Mouse (Mus musculus) heart, embryonic 15.5 days (tissue): ENCODE measurements around the gene 4930470P17Rik. TPM values are rescaled to one million over a fixed set of nuclear protein-coding genes. Genes with fewer than 3 reads are reported as not detected.

ENCODE experiments used
- ATAC-seq: fragments of 200-750 bp; cut with Nextera tagmentation; replicated peaks from 2 replicates; pipeline ENCODE4 v1.8.0; 2017; ENCODE audit warnings: low read depth, moderate TSS enrichment; ENCODE audit not compliant: insufficient number of reproducible peaks, insufficient read depth, low FRiP score
- H3K27ac ChIP-seq: fragments of 300-500 bp; sonication (generic); 2 replicates; pipeline ENCODE4 v1.5.1; 2015; ENCODE audit warnings: mild to moderate bottlenecking, inconsistent platforms
- H3K27me3 ChIP-seq: fragments of 300-500 bp; sonication (generic); 2 replicates; pipeline ENCODE4 v1.6.1; 2015; ENCODE audit warnings: inconsistent platforms
- H3K36me3 ChIP-seq: fragments of 300-500 bp; sonication (generic); 2 replicates; pipeline ENCODE4 v1.6.1; 2015; ENCODE audit warnings: mild to moderate bottlenecking, inconsistent platforms
- H3K4me1 ChIP-seq: fragments of 300-500 bp; sonication (generic); replicated peaks from 2 replicates; pipeline ENCODE4 v1.6.1; 2015; ENCODE audit warnings: inconsistent platforms
- H3K4me2 ChIP-seq: fragments of 300-500 bp; sonication (generic); 2 replicates; pipeline ENCODE4 v1.6.1; 2015; ENCODE audit warnings: inconsistent platforms, mild to moderate bottlenecking, moderate library complexity
- H3K4me3 ChIP-seq: fragments of 300-500 bp; sonication (generic); 2 replicates; pipeline ENCODE4 v1.5.1; 2015; ENCODE audit warnings: mild to moderate bottlenecking, inconsistent platforms
- H3K9ac ChIP-seq: fragments of 300-500 bp; sonication (generic); 2 replicates; pipeline ENCODE4 v1.6.1; 2015; ENCODE audit warnings: mild to moderate bottlenecking, inconsistent platforms
- H3K9me3 ChIP-seq: fragments of 300-500 bp; sonication (generic); replicated peaks from 2 replicates; pipeline ENCODE4 v1.6.1; 2016; ENCODE audit warnings: inconsistent platforms
- WGBS: fragments of 180-500 bp; shearing (Covaris S2); methylation state at CpG from one replicate; pipeline ENCODE4 v1.1.7; 2015; ENCODE audit warnings: mixed read lengths; 5-methylcytosine and 5-hydroxymethylcytosine counted together
- polyA plus RNA-seq: library from polyadenylated mRNA; unstranded; fragments of >200 nt; fragmentation: Nextera tagmentation; extraction: Ambion mirVana; gene quantifications from 2 replicates; pipeline ENCODE4 v1.2.1, GENCODE M21; 2015

The 4930470P17Rik gene
- polyA plus RNA-seq, 1 experiment from 2014 or later = not detected

DNA sequence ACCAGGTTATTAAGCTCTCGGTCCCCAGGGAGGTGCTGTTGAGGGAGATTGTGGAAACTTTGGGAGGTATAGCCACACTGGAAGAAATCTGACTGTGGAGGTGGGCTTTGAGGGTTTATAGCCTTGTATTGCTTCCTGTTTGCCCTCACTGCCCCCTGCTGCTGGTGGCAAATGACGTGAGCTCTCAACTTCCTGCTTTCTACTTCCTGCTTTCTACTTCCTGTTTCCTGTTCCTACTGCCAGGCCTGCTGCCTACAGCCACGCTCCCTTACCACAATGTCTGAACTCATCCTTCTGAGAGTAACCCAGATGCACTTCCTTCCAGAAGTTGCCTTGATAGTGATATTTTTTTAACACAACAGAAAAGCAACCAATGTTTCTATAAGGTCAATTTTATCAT lies 24.3 kb downstream of the 4930470P17Rik start:
- no peaks in the 10 kb centered on the region for H3K36me3 ChIP-seq
- H3K4me2 ChIP-seq = no peak overlapping the region
- 65% methylated on average over 3 of the region's 3 CpGs for WGBS
- no peak overlapping the region for H3K4me3 ChIP-seq
- H3K9me3 ChIP-seq = no peaks in the 10 kb centered on the region
- no peak for ATAC-seq
- H3K27me3 ChIP-seq = no peaks in the 10 kb centered on the region
- no peaks in the 10 kb centered on the region for H3K4me1 ChIP-seq
- H3K9ac ChIP-seq = no peak overlapping the region
- no peak overlapping the region for H3K27ac ChIP-seq

DNA sequence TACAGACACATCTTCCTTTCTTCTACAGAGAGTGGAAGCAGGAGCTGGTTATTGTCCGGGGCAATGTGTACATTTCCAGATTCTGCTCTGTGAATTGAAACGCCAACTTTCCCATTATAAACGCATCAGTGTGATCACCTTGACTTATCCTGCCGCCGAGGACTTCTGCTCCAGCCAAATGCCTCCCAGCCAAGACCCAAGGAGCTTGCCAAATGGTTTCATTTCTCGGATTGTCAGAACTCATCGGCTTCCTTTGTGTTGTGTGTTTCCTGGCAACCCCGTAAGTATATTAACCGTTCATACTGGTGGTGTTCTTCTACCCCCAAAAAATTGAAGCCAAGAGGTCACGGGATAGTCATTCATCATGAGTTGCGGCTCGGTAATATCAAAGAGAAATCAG lies 25.7 kb downstream of the 4930470P17Rik start:
- 65% methylated on average over 12 of the region's 12 CpGs for WGBS
- ATAC-seq = no peak

DNA sequence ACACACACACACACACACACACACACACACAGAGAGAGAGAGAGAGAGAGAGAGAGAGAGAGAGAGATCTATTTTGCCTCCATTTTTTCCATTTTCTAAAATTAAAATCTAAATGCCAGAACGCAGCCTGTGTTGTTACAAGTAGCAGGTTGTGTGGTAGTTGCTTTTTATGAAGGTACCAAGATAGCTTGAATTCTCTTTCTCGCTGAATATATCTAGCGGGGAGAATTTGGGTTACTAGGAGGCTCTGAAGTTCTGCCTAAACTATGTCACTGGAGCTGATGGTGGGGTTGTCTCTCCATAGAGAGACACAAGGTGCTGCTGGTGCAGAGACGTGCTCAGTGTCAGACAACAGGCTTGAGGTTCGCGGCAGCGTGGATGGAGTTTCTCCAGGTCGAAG lies 36.8 kb downstream of the 4930470P17Rik start:
- no peaks in the 10 kb centered on the region for H3K4me1 ChIP-seq
- no peak for ATAC-seq
- no peak overlapping the region for H3K27ac ChIP-seq
- WGBS = 82% methylated on average over 8 of the region's 8 CpGs
- no peak overlapping the region for H3K4me3 ChIP-seq
- no peaks in the 10 kb centered on the region for H3K9me3 ChIP-seq
- no peak overlapping the region for H3K9ac ChIP-seq
- no peaks in the 10 kb centered on the region for H3K36me3 ChIP-seq
- no peak overlapping the region for H3K4me2 ChIP-seq
- no peaks in the 10 kb centered on the region for H3K27me3 ChIP-seq

More for the DNA sequence above, 25.7 kb downstream of the 4930470P17Rik start:
- H3K4me3 ChIP-seq = no peak overlapping the region
- no peaks in the 10 kb centered on the region for H3K9me3 ChIP-seq
- no peak overlapping the region for H3K9ac ChIP-seq
- H3K27ac ChIP-seq = no peak overlapping the region
- no peaks in the 10 kb centered on the region for H3K36me3 ChIP-seq
- no peaks in the 10 kb centered on the region for H3K27me3 ChIP-seq
- H3K4me1 ChIP-seq = no peaks in the 10 kb centered on the region
- H3K4me2 ChIP-seq = no peak overlapping the region

- Histone ChIP-seq H3K27me3 (no peaks in the 10 kb centered on the region), H3K9me3 (no peaks in the 10 kb centered on the region), H3K9ac (no peak overlapping the region), H3K27ac (no peak overlapping the region), H3K4me2 (no peak overlapping the region), H3K4me1 (no peaks in the 10 kb centered on the region), H3K4me3 (no peak overlapping the region), H3K36me3 (no peaks in the 10 kb centered on the region)
- no peak for ATAC-seq
- 75% methylated on average over 15 of the region's 15 CpGs for WGBS
These were observed 37.6 kb downstream of the 4930470P17Rik start for GRCm38 (mm10) chr2:170563956-170564855.

GRCm38 (mm10) chr2:170552088-170552487 lies 49.7 kb downstream of the 4930470P17Rik start:
- Histone ChIP-seq H3K9ac (no peak overlapping the region), H3K4me3 (no peak overlapping the region), H3K27me3 (0 out of 2 replicates have a peak, but pooled peaks cover 2% of the 10 kb centered on the region), H3K27ac (no peak overlapping the region), H3K4me1 (peaks cover 11% of the 10 kb centered on the region), H3K9me3 (no peaks in the 10 kb centered on the region), H3K4me2 (no peak overlapping the region), H3K36me3 (no peaks in the 10 kb centered on the region)
- WGBS = 72% methylated on average over 7 of the region's 7 CpGs
- ATAC-seq = no peak

- H3K4me2 ChIP-seq = no peak overlapping the region
- peak; percentile 43; the same call in 1 of the 2 replicates for ATAC-seq
- no peaks in the 10 kb centered on the region for H3K9me3 ChIP-seq
- H3K27me3 ChIP-seq = 0 out of 2 replicates have a peak, but pooled peaks cover under 1% of the 10 kb centered on the region
- H3K9ac ChIP-seq = no peak overlapping the region
- H3K4me1 ChIP-seq = peaks cover 11% of the 10 kb centered on the region
- H3K36me3 ChIP-seq = no peaks in the 10 kb centered on the region
- H3K4me3 ChIP-seq = no peak overlapping the region
- 26% methylated on average over 5 of the region's 5 CpGs for WGBS
- peak overlapping the region; percentile 53; the same call in 1 of the 2 replicates for H3K27ac ChIP-seq
These were observed 51.6 kb downstream of the 4930470P17Rik start for GRCm38 (mm10) chr2:170550240-170550639.

DNA sequence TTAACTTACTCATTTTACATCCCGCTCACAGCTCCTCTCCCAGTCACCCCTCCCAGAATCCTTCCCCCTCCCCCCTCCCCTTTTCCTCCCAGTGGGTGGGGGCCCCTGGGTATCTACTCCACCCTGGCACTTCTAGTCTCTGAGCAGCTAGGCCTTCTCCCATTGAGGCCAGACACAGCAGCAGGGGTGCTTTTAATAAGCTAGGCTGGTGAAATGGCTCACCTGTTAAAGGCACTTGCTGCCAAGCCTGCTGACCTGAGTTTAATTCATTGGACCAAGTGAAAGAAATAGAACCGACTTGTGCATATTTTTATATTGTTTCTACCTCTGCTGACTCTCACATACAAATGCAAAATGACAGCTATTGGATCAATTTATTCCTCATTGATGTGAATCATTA lies 52.7 kb downstream of the 4930470P17Rik start:
- no peak overlapping the region for H3K4me2 ChIP-seq
- H3K36me3 ChIP-seq = no peaks in the 10 kb centered on the region
- no peaks in the 10 kb centered on the region for H3K9me3 ChIP-seq
- H3K27ac ChIP-seq = no peak overlapping the region
- peaks cover 11% of the 10 kb centered on the region for H3K4me1 ChIP-seq
- H3K9ac ChIP-seq = no peak overlapping the region
- H3K4me3 ChIP-seq = no peak overlapping the region
- H3K27me3 ChIP-seq = no peaks in the 10 kb centered on the region
- 84% methylated on average over 2 of the region's 2 CpGs for WGBS
- ATAC-seq = no peak

- no peak overlapping the region for H3K9ac ChIP-seq
- 58% methylated on average over 4 of the region's 4 CpGs for WGBS
- no peak overlapping the region for H3K4me3 ChIP-seq
- no peak for ATAC-seq
- H3K27me3 ChIP-seq = no peaks in the 10 kb centered on the region
- no peaks in the 10 kb centered on the region for H3K9me3 ChIP-seq
- no peaks in the 10 kb centered on the region for H3K36me3 ChIP-seq
- H3K27ac ChIP-seq = no peak overlapping the region
- H3K4me2 ChIP-seq = no peak overlapping the region
- peaks cover 11% of the 10 kb centered on the region for H3K4me1 ChIP-seq
These were observed 53.8 kb downstream of the 4930470P17Rik start for GRCm38 (mm10) chr2:170548046-170548445.

GRCm38 (mm10) chr2:170547526-170547925 lies 54.3 kb downstream of the 4930470P17Rik start:
- Histone ChIP-seq H3K36me3 (no peaks in the 10 kb centered on the region), H3K27me3 (no peaks in the 10 kb centered on the region), H3K4me3 (no peak overlapping the region), H3K9ac (no peak overlapping the region), H3K4me2 (no peak overlapping the region), H3K4me1 (peaks cover 11% of the 10 kb centered on the region), H3K27ac (no peak overlapping the region), H3K9me3 (no peaks in the 10 kb centered on the region)
- no peak for ATAC-seq
- WGBS = 29% methylated on average over 6 of the region's 6 CpGs

- Histone ChIP-seq H3K9ac (no peak overlapping the region), H3K9me3 (no peaks in the 10 kb centered on the region), H3K36me3 (no peaks in the 10 kb centered on the region), H3K27me3 (0 out of 2 replicates have a peak, but pooled peaks cover 3% of the 10 kb centered on the region), H3K4me1 (peaks cover 7% of the 10 kb centered on the region), H3K4me3 (no peak overlapping the region), H3K4me2 (no peak overlapping the region), H3K27ac (no peak overlapping the region)
- no peak for ATAC-seq
- 61% methylated on average over 4 of the region's 4 CpGs for WGBS
These were observed 56.1 kb downstream of the 4930470P17Rik start for GRCm38 (mm10) chr2:170545745-170546144.

DNA sequence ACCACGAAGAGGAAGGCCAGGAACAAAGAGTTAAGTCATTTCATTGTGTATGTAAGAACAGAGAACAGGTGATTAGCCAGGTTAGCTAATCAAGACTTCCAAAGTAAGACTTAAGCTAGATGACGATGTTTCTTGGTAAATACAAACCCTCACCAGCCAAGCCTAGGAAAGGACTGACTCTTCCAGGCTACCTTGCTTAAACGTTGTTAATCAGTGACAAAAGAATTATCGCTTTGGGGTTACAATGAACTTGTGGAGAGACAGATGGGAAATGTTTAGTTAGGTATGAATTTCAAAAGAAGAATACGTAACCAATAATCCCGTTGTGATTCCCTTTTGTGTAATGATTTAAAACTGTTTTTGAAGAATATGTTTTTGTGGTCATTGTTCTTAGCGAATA lies 56.9 kb downstream of the 4930470P17Rik start:
- H3K4me1 ChIP-seq = peaks cover 2% of the 10 kb centered on the region; the same call in 1 of the 2 replicates
- no peaks in the 10 kb centered on the region for H3K36me3 ChIP-seq
- H3K9me3 ChIP-seq = no peaks in the 10 kb centered on the region
- H3K4me2 ChIP-seq = no peak overlapping the region
- H3K27ac ChIP-seq = no peak overlapping the region
- H3K4me3 ChIP-seq = no peak overlapping the region
- H3K27me3 ChIP-seq = 0 out of 2 replicates have a peak, but pooled peaks cover 3% of the 10 kb centered on the region
- H3K9ac ChIP-seq = no peak overlapping the region
- WGBS = 79% methylated on average over 7 of the region's 7 CpGs
- ATAC-seq = no peak
